Mouse (Mus musculus): ENCODE measurements around the gene Tnfrsf9.

Tnfrsf9 gene

GRCm38 (mm10) chr4:150937293-150938062 lies 23.1 kb downstream of the Tnfrsf9 start:
- no peak for DNase-seq (ENCODE audit: low read depth)

- no peak for DNase-seq (ENCODE audit: low read depth)
Measured at GRCm38 (mm10) chr4:150938063-150938452, 23.7 kb downstream of the Tnfrsf9 start.

- DNase-seq (ENCODE audit: low read depth) = no peak
Measured at GRCm38 (mm10) chr4:150939991-150940651, 25.8 kb downstream of the Tnfrsf9 start.

GRCm38 (mm10) chr4:150944707-150945106 lies 30.3 kb downstream of the Tnfrsf9 start:
- no peak for DNase-seq (ENCODE audit: low read depth)

- DNase-seq (ENCODE audit: low read depth) = no peak
Measured at GRCm38 (mm10) chr4:150950972-150951371, 36.6 kb downstream of the Tnfrsf9 start.

- DNase-seq (ENCODE audit: low read depth) = no peak
Measured at GRCm38 (mm10) chr4:150956369-150957105, 42.2 kb downstream of the Tnfrsf9 start.

GRCm38 (mm10) chr4:150957106-150957458 lies 42.7 kb downstream of the Tnfrsf9 start:
- no peak for DNase-seq (ENCODE audit: low read depth)

- no peak for DNase-seq (ENCODE audit: low read depth)
Measured at GRCm38 (mm10) chr4:150958536-150958935, 44.2 kb downstream of the Tnfrsf9 start.

- DNase-seq (ENCODE audit: low read depth) = no peak
Measured at GRCm38 (mm10) chr4:150962231-150962630, 47.9 kb downstream of the Tnfrsf9 start.

GRCm38 (mm10) chr4:150963711-150964110 lies 49.3 kb downstream of the Tnfrsf9 start:
- no peak for DNase-seq (ENCODE audit: low read depth)

- peak; percentile 88 for DNase-seq (ENCODE audit: low read depth)
Measured at GRCm38 (mm10) chr4:150964635-150965554, 50.5 kb downstream of the Tnfrsf9 start.

GRCm38 (mm10) chr4:150965555-150965951 lies 51.2 kb downstream of the Tnfrsf9 start:
- no peak for DNase-seq (ENCODE audit: low read depth)

- peak; percentile 47 for DNase-seq (ENCODE audit: low read depth)
Measured at GRCm38 (mm10) chr4:150966556-150966955, 52.2 kb downstream of the Tnfrsf9 start.

- DNase-seq (ENCODE audit: low read depth) = no peak
Measured at GRCm38 (mm10) chr4:150968956-150969355, 54.6 kb downstream of the Tnfrsf9 start.

- DNase-seq (ENCODE audit: low read depth) = no peak
Measured at GRCm38 (mm10) chr4:150973264-150973663, 58.9 kb downstream of the Tnfrsf9 start.

- DNase-seq (ENCODE audit: low read depth) = no peak
Measured at GRCm38 (mm10) chr4:150975145-150975544, 60.8 kb downstream of the Tnfrsf9 start.

- no peak for DNase-seq (ENCODE audit: low read depth)
Measured at GRCm38 (mm10) chr4:150978156-150978910, 64.0 kb downstream of the Tnfrsf9 start.

- no peak for DNase-seq (ENCODE audit: low read depth)
Measured at GRCm38 (mm10) chr4:150979455-150979854, 65.1 kb downstream of the Tnfrsf9 start.

- DNase-seq (ENCODE audit: low read depth) = no peak
Measured at GRCm38 (mm10) chr4:150980153-150980552, 65.8 kb downstream of the Tnfrsf9 start.

- no peak for DNase-seq (ENCODE audit: low read depth)
Measured at GRCm38 (mm10) chr4:150990148-150990547, 75.8 kb downstream of the Tnfrsf9 start.
